Mouse (Mus musculus) brown adipose tissue, adult 24 weeks (tissue): ENCODE data around the gene Psmd11. TPM values are rescaled to one million over a fixed set of nuclear protein-coding genes. Genes with fewer than 3 reads are reported as not detected.
"Not testable (repeated sequence)": the region's sequence is repeated elsewhere in the genome, so short reads cannot be mapped to it uniquely, and the experiment has no call there.

Experiments used
- H3K27ac ChIP-seq: fragments of 200-500 bp; replicated peaks from 2 replicates; pipeline ENCODE4 v1.5.1; 2012; ENCODE audit warnings: low read depth, mild to moderate bottlenecking, low read length
- H3K4me1 ChIP-seq: fragments of 200-500 bp; 2 replicates; pipeline ENCODE4 v1.6.1; 2012; ENCODE audit warnings: low read length, mixed read lengths; ENCODE audit not compliant: control insufficient read depth, insufficient read depth, insufficient read length
- H3K4me3 ChIP-seq: fragments of 200-500 bp; 2 replicates; pipeline ENCODE4 v1.5.1; 2012; ENCODE audit warnings: low read depth, mild to moderate bottlenecking, low read length, moderate library complexity; ENCODE audit not compliant: insufficient read depth
- polyA plus RNA-seq: library from polyadenylated mRNA; stranded (reverse); fragments of >200 nt; gene quantifications from 2 replicates; pipeline ENCODE4 v1.2.4, GENCODE M21; 2012; ENCODE audit not compliant: missing spikeins, insufficient read depth, insufficient read length

The Psmd11 gene
- polyA plus RNA-seq, 1 experiment: 103 TPM

GRCm38 (mm10) chr11:80419743-80420142, 8.7 kb upstream of the Psmd11 start:
- Histone ChIP-seq H3K27ac (no peak overlapping the region), H3K4me1 (no peaks in the 10 kb centered on the region), H3K4me3 (no peak overlapping the region)

DNA sequence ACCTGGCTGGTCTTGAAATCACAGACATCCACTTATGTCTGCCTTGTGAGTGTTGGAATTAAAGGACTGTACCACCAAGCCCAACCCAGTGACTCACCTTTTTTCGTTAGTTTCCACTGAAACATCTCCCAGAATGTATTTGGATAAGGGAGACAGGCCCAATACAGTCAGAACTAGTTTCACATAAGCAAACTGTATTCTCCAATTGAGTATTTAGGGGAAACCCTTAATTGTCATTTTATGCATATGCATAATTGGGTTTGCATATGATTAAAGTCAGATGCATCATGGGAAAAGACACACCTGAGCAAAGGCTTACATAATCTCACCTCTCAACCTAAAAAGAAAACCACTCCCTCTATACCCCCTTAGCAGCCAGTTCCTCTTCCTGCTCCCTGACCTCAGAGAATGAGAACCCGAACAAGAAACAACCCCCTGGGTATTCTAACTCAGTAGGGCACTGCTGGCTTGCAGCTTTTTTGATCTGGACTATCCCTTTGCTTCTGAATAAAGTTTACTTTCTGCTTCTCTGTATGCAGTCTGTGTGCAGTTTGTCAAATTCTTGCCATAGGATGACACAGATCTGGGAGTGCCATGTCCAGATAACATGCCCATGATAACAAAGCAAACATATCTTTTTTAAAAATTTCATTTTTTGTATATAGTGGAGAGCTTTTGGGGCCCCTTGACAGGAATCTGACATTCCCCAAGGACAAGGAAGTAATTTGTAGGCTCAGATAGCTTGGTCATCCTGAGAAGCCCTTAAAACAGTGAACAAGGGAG, 8.0 kb upstream of the Psmd11 start:
- H3K4me3 ChIP-seq: no peak overlapping the region
- H3K27ac ChIP-seq: no peak overlapping the region
- H3K4me1 ChIP-seq: no peaks in the 10 kb centered on the region

- Histone ChIP-seq H3K4me3 (no peak overlapping the region), H3K27ac (no peak overlapping the region), H3K4me1 (no peaks in the 10 kb centered on the region)
Observed at GRCm38 (mm10) chr11:80421421-80422047, 6.9 kb upstream of the Psmd11 start.

DNA sequence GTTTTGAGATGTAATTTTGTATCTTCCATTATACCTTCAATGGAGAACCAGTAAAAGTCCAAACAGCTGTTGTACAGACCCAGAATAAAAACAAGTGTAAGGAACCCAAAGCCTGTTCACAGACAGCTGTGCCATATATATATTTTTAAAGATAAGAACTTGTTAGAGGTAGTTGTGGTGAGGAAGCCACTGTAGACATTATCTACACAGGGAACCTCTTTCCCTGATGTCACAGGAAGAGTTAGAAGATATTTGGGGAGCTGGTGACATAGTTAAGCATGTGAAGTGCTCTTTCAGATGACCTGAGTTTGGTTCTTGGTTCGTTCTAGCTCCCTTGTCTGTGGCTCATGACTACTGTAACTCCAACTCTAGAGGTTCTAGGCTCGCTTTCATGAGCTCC, 3.7 kb upstream of the Psmd11 start:
- H3K27ac ChIP-seq: no peak overlapping the region
- H3K4me3 ChIP-seq: no peak overlapping the region
- peaks cover under 1% of the 10 kb centered on the region for H3K4me1 ChIP-seq

GRCm38 (mm10) chr11:80425247-80425778, 3.1 kb upstream of the Psmd11 start:
- Histone ChIP-seq H3K27ac (no peak overlapping the region), H3K4me3 (no peak overlapping the region), H3K4me1 (peaks cover 4% of the 10 kb centered on the region)

GRCm38 (mm10) chr11:80426029-80426813, 2.2 kb upstream of the Psmd11 start:
- H3K4me1 ChIP-seq, H3K27ac ChIP-seq, H3K4me3 ChIP-seq: not testable (repeated sequence)

GRCm38 (mm10) chr11:80429009-80429475, 627 bp downstream of the Psmd11 start:
- Histone ChIP-seq H3K4me1 (peaks cover 4% of the 10 kb centered on the region), H3K4me3 (peak overlapping the region; percentile 88), H3K27ac (peak overlapping the region; percentile 89)

GRCm38 (mm10) chr11:80429500-80430166, 1.2 kb downstream of the Psmd11 start:
- H3K27ac ChIP-seq: peak overlapping the region; percentile 89
- peak overlapping the region; percentile 88 for H3K4me3 ChIP-seq
- peaks cover 4% of the 10 kb centered on the region for H3K4me1 ChIP-seq

GRCm38 (mm10) chr11:80430366-80430910, 2.0 kb downstream of the Psmd11 start:
- H3K4me1 ChIP-seq: peaks cover 4% of the 10 kb centered on the region
- no peak overlapping the region for H3K27ac ChIP-seq
- no peak overlapping the region for H3K4me3 ChIP-seq

DNA sequence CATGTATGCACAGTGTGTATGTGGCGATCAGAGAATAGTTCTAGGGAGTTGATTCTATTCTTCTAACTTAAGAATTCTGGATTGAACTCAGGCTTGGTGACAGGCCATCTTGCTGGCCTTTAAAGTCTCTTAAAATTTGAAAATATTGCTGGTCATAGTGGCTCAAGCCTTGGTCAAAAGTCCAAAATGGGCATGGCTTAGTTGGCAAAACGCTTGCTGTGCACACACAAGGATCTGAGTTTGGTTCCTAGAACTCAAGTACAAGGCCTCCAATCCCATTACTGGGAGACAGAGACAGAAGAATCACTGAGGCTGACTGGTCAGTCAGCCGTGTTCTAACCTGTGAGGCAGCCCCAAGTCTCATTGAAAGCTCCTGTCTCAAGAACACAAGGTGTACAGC, 18.5 kb downstream of the Psmd11 start:
- Histone ChIP-seq H3K4me3 (no peak overlapping the region), H3K27ac (no peak overlapping the region), H3K4me1 (no peaks in the 10 kb centered on the region)

DNA sequence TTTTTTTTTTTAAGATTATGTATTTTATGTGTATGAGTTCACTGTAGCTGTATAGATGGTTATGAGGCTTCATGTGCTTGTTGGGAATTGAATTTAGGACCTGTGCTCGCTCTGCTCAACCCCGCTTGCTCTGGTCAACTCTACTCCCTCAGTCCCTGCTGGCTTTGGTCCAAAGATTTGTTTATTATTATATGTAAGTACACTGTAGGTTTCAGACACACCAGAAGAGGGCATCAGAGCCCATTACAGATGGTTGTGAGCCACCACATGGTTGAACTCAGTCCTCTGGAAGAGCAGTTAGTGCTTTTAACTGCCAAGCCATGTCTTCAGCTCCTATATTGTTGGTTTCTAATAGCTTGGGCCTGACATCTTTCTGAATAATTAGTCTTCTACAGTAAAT, 21.4 kb downstream of the Psmd11 start:
- Histone ChIP-seq H3K27ac (no peak overlapping the region), H3K4me3 (no peak overlapping the region), H3K4me1 (no peaks in the 10 kb centered on the region)

DNA sequence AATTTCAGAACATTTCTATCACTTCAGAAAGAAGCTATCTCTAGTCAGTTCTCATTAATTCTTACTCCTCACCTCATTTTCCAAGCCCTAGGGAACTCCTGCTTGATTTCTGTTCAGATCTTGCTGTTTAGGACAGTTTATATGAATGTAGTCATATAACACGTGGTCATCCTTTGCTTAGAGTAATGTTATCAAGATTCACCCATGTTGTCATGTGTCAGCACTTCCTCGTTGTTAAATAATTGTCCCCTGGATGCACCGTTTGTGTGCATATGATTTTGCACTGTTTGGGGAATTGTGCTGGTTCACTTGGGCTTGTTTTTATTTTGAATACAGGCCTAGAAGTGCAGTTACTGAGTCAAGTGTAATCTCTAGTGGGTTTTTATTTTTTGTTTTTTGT, 23.8 kb downstream of the Psmd11 start:
- Histone ChIP-seq H3K27ac (no peak overlapping the region), H3K4me3 (no peak overlapping the region)

DNA sequence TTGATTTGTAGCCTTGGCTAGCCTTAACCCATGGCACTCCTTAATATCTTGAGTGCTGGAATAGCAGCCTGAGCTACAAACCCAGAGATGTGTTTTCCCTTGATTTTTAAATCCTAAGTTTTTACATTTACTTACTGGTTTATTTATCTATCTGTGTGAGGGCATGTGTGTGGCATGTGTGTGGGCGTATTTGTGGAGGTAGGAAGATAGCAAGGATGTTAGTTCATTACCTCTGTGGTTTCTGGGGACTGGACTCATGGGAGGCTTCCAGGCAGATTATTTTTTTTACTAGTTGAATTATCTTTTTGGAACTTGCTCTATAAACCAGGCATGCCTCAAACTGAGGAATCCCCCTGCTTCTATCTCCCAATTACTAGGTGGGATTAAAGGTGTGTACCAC, 24.8 kb downstream of the Psmd11 start:
- H3K4me3 ChIP-seq: no peak overlapping the region
- H3K4me1 ChIP-seq: no peaks in the 10 kb centered on the region
- no peak overlapping the region for H3K27ac ChIP-seq

More for the DNA sequence above, 23.8 kb downstream of the Psmd11 start:
- H3K4me1 ChIP-seq: no peaks in the 10 kb centered on the region

GRCm38 (mm10) chr11:80463605-80464130, 35.3 kb downstream of the Psmd11 start:
- not testable (repeated sequence) for H3K27ac ChIP-seq, H3K4me1 ChIP-seq, H3K4me3 ChIP-seq
